Mouse (Mus musculus) CD4-positive naive resting alpha-beta T cell, adult 57 days (primary cell): ENCODE data around the gene Pofut1. TPM values are rescaled to one million over a fixed set of nuclear protein-coding genes. Genes with fewer than 3 reads are reported as not detected.

Source experiments
- total RNA-seq: library from RNA; stranded (reverse); gene quantifications from one replicate; pipeline ENCODE4 v1.2.4, GENCODE M21; 2023

Pofut1 gene
- 33.2 TPM for total RNA-seq

GRCm38 (mm10) chr2:153241250-153242014, at the start of gene Pofut1, which contains the start of gene Plagl2:
Pofut1 (plus strand) TSS chr2:153241533.
Plagl2 (minus strand) TSS chr2:153241426.

DNA sequence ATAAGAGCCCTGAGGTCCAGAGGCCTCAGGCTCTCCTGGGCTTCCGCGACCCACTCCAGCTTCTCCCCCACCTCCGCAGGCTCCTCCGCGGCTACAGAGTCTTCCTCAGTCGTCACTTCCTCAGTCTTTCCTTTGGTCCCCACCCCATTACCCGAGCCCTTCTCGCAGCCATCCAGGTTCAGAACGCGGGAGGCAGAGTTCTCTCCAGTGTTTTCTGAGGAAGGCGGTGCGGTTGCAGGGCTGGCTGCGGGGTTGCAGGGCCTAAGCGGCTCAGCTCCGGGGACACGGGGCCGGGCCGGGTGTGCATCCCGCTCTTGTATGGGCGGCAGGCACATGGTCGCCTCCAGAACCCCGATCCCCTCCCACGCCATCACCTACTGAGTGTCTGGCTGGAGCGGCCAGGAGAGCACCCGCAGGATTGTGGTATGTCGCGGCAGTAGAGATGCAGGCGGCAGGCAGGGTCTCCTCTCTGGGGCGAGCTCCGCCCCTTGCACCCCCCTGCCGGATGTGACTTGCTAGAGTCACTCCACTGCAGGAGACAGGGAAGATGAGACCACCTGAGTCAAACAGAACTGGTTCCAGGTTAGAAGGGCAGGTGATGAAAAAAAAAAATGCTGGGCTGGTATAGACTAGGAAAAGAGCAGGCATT, 16.3 kb upstream of the Pofut1 start, which contains the start of gene Tspyl3:
TSS of gene Tspyl3 (minus strand) at position 496 of the 649 bp plus-strand sequence.

GRCm38 (mm10) chr2:153290938-153291928, 49.9 kb downstream of the Pofut1 start, which contains the start of gene Kif3b:
Kif3b (plus strand) TSS chr2:153291413.

Other genes starting within 250 kb of the Pofut1 start
- gene Pdrg1, start 226.1 kb upstream of the Pofut1 start, total RNA-seq: 77.5 TPM
- gene Xkr7, start 209.7 kb upstream of the Pofut1 start, total RNA-seq: not detected
- 3.0 TPM for gene Ccm2l, start 175.6 kb upstream of the Pofut1 start, total RNA-seq
- 7.9 TPM for gene Hck, start 133.1 kb upstream of the Pofut1 start, total RNA-seq
- gene Tm9sf4, start 80.2 kb upstream of the Pofut1 start, total RNA-seq: 75.0 TPM
- gene Tspyl3, start 16.1 kb upstream of the Pofut1 start, total RNA-seq: 16.6 TPM
- 21.1 TPM for gene Plagl2, start 107 bp upstream of the Pofut1 start, total RNA-seq
- 26.3 TPM for gene Kif3b, start 49.9 kb downstream of the Pofut1 start, total RNA-seq
- 80.6 TPM for gene Asxl1, start 104.3 kb downstream of the Pofut1 start, total RNA-seq